Mouse (Mus musculus): Measurements from ENCODE around the gene Nfatc4.

Gene Nfatc4

GRCm38 (mm10) chr14:55883149-55883661 lies 60.3 kb downstream of the Nfatc4 start:
- DNase-seq (ENCODE audit: extremely low spot score) = no peak
